Mouse (Mus musculus): ENCODE results near the gene Vax2. TPM values are rescaled to one million over a fixed set of nuclear protein-coding genes. Genes with fewer than 3 reads are reported as not detected.
A peak's percentile ranks its signal among the peaks of the same experiment; 100 is the strongest.

The Vax2 gene
- polyA plus RNA-seq, 1 experiment from 2014 or later: not detected

DNA sequence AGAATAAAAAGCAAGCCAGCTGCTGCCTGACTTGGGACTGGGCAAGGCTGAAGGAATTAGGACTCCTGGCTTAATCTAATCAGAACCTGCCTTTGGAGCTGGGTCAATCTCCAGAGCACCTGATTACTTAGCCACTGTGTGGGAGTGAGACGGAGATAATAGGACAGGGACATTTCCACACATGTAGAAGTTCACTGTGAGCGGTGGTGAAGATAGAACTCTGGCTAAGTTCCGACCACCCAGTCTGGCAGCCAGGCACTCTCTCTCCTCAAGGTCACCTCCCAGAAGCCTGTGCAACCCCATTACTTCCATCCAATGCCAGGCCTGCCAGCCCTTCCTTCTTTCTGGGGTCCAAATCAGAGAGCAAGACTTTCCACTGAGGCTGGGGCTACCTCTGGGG is 55.9 kb downstream of the Vax2 start:
- 60% methylated on average over 3 of the region's 3 CpGs for WGBS (ENCODE audit: insufficient replicate concordance)
- ATAC-seq (ENCODE audit: insufficient read depth): no peak
- Histone ChIP-seq H3K9ac (no peak overlapping the region), H3K27ac (replicated peaks) (no peak overlapping the region), H3K4me1 (replicated peaks) (peaks cover 11% of the 10 kb centered on the region; the same call in 1 of the 2 replicates), H3K27me3 (peaks cover 32% of the 10 kb centered on the region), H3K9me3 (replicated peaks) (no peaks in the 10 kb centered on the region), H3K4me3 (replicated peaks) (no peak overlapping the region), H3K4me2 (no peak overlapping the region), H3K36me3 (replicated peaks) (peaks cover 27% of the 10 kb centered on the region)

DNA sequence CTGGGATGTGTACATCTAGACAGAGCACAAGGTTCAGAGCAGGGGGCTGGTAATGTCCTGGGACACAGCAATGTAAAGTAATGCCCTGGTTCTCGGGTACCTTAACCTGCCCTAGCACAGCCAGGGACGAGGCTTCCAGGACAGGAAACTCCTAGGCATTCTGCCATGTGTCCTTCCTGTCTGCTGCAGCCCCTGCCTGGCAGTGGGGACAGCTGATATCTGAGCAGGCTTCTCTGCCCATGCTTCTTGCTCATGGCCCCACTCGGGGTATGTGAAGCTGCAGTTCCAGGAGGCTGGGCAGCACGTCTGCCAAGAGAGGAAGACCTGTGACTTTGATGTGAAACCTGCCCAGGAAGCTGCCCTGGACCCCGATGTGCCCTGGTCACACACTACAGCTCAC is 57.4 kb downstream of the Vax2 start:
- H3K4me3 ChIP-seq (replicated peaks): no peak overlapping the region
- no peak overlapping the region for H3K27ac ChIP-seq (replicated peaks)
- no peaks in the 10 kb centered on the region for H3K9me3 ChIP-seq (replicated peaks)
- peaks cover 2% of the 10 kb centered on the region; the same call in 1 of the 2 replicates for H3K4me1 ChIP-seq (replicated peaks)
- H3K9ac ChIP-seq: no peak overlapping the region
- H3K36me3 ChIP-seq (replicated peaks): peaks cover 39% of the 10 kb centered on the region
- H3K4me2 ChIP-seq: no peak overlapping the region
- no peak for ATAC-seq (ENCODE audit: insufficient read depth)
- H3K27me3 ChIP-seq: peaks cover 17% of the 10 kb centered on the region
- WGBS (ENCODE audit: insufficient replicate concordance): 59% methylated on average over 5 of the region's 5 CpGs

DNA sequence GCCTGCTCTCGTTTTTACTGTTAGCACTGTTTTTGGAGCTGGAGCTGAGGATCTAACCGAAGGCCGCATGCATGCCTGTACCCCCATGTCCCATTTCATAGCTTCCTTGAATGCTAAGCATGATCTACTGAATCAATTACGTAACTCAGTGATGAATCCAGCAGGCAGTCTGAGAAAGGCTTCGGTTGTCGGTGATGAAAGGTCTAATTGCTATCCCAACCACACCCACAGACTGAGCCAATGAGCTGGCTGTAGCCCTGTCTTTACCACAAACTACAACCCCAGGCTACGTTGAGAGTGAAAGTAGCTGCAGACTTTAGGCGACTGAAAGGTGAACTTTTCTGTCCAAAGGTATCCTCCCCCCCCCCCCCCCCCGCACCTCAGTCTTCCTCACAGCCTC is 63.1 kb downstream of the Vax2 start:
- no peaks in the 10 kb centered on the region for H3K27me3 ChIP-seq
- H3K9ac ChIP-seq: peak overlapping the region; percentile 96
- H3K9me3 ChIP-seq (replicated peaks): no peaks in the 10 kb centered on the region
- ATAC-seq (ENCODE audit: insufficient read depth): no peak
- peaks cover 42% of the 10 kb centered on the region for H3K36me3 ChIP-seq (replicated peaks)
- H3K4me3 ChIP-seq (replicated peaks): peak overlapping the region; percentile 92
- WGBS (ENCODE audit: insufficient replicate concordance): 50% methylated on average over 8 of the region's 9 CpGs
- peaks cover 28% of the 10 kb centered on the region for H3K4me1 ChIP-seq (replicated peaks)
- H3K27ac ChIP-seq (replicated peaks): no peak overlapping the region
- H3K4me2 ChIP-seq: peak overlapping the region; percentile 86

DNA sequence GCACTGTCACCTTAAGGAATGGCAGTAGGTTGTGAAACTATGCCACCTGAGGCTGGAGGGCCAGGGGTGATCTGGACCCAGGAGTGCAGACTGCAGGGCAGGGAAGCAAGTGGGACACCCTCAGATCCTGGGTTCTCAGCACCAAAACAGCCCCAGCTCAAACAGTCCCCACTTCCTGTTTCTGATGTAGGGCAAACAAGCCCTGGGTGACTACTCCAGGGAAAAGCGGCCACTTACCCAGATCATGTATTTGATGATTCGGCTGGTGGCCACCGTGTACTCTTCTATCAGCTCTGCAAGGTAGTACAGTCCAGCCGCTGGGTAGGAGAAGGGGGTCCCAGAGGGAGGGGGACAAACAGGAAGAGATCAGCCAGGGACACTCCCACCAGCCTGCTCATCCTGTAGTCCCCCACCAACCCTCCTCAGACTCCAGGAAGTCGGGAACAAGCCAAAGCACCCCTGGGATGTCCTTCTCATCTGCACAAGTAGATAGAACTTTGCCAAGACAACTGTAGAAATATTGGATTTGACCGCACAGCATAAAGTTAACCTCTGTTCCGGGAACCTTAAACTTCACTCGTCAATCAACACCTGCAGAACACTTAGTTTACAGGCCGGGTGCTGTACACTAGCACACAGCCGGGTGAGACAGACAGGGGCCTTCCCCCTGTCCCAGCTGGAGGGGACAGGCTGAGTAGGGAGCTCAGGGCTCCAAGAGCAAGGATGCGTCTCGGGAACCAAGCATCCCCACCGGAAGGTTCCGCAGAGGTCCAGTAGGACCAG is 63.9 kb downstream of the Vax2 start:
- WGBS (ENCODE audit: insufficient replicate concordance): under 1% methylated on average over 14 of the region's 14 CpGs
- Histone ChIP-seq H3K9ac (peak overlapping the region; percentile 96), H3K4me1 (replicated peaks) (peaks cover 28% of the 10 kb centered on the region), H3K4me2 (peak overlapping the region; percentile 86), H3K36me3 (replicated peaks) (peaks cover 34% of the 10 kb centered on the region), H3K9me3 (replicated peaks) (no peaks in the 10 kb centered on the region), H3K27me3 (no peaks in the 10 kb centered on the region), H3K27ac (replicated peaks) (peak overlapping the region; percentile 92), H3K4me3 (replicated peaks) (peak overlapping the region; percentile 92)
- ATAC-seq (ENCODE audit: insufficient read depth): peak; percentile 38

DNA sequence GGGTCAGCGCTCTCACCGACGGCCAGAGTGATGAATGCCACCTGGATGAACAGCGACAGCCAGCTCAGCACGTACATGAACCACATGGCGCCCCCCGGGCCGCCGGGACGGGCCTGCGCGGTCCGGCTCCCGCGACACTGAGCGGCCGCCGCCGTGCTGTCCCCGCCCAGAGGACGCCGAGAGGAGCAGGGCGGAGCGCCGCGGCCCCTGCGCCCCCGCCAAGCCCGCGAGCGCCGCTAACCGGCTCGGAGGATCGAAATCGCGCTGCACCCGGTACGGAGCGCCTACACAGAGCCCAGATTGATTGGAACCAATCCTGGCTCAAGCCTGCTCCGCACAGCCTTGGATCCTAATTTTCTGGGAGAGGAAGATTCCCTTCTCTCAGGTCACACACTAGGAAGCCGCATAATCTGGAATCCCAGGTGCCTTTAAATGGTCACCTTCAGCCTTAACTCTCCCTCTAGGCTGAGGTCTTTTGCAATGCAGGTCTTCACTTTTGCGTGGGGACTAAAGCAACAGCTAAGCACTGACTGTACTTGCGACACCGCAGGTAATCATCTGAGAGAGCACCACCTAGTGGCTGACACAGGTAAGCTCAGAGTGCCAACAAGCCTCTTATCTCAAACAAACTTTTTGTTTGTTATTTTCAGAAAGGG is 64.7 kb downstream of the Vax2 start, which contains the start of gene Tex261:
Gene Tex261, minus strand, starts transcription at position 176 of the 656 bp plus-strand sequence.
- peak within 1 kb of the TSS; percentile 92 for H3K4me3 ChIP-seq (replicated peaks)
- H3K9ac ChIP-seq: peak within 1 kb of the TSS; percentile 96
- H3K4me2 ChIP-seq: peak within 1 kb of the TSS; percentile 86
- 1% methylated on average over 45 of the region's 45 CpGs for WGBS (ENCODE audit: insufficient replicate concordance)
- peak; percentile 91 for ATAC-seq (ENCODE audit: insufficient read depth)
- H3K27ac ChIP-seq (replicated peaks): peak within 1 kb of the TSS; percentile 92
- H3K36me3 ChIP-seq (replicated peaks): peaks cover 26% of the 10 kb centered on the region
- peaks cover 28% of the 10 kb centered on the region for H3K4me1 ChIP-seq (replicated peaks)
- no peaks in the 10 kb centered on the region for H3K27me3 ChIP-seq
- no peaks in the 10 kb centered on the region for H3K9me3 ChIP-seq (replicated peaks)

DNA sequence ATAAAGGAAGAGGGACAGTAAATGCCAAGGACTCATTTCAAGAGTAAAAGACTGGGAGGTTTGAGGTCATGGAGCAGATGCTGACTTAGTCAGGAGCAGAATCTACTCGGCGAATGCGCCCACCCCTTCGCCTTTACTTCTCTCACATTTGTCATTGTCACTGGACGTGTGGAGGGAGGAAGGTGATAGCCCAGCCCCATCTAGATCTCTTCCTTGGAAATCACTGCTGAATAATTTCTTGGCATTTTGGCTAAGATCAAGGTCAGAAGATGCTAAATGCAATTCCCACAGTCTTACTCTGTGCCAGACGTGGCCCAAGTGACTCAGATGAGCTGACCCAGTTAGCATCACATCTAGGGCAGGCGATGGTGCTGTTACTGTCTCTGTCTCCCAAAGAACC is 67.2 kb downstream of the Vax2 start:
- Histone ChIP-seq H3K9me3 (replicated peaks) (no peaks in the 10 kb centered on the region), H3K4me3 (replicated peaks) (no peak overlapping the region), H3K4me2 (no peak overlapping the region), H3K27me3 (no peaks in the 10 kb centered on the region), H3K4me1 (replicated peaks) (peaks cover 27% of the 10 kb centered on the region), H3K27ac (replicated peaks) (no peak overlapping the region), H3K9ac (no peak overlapping the region), H3K36me3 (replicated peaks) (peaks cover 4% of the 10 kb centered on the region; the same call in 1 of the 2 replicates)
- ATAC-seq (ENCODE audit: insufficient read depth): no peak
- 74% methylated on average over 7 of the region's 7 CpGs for WGBS (ENCODE audit: insufficient replicate concordance)

DNA sequence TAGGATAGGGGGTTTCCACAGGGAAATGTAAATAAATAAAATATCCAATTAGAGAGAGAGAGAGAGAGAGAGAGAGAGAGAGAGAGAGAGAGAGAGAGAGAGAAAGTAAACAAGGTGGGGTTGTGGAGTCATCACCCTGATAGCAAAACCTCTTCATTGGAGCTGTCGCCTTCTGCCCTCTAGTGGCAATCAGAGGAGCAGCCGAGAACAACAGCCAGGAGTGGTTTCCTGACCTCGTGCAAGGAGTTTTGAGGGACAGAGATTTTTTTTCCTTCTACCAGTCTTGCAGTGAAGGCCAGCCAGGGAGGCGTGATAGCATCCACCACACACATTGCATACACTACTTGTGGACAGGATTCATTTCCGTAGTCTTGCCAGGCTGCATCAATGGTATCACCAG is 68.0 kb downstream of the Vax2 start:
- Histone ChIP-seq H3K9me3 (replicated peaks) (no peaks in the 10 kb centered on the region), H3K4me3 (replicated peaks) (no peak overlapping the region), H3K4me2 (no peak overlapping the region), H3K4me1 (replicated peaks) (peaks cover 20% of the 10 kb centered on the region), H3K9ac (no peak overlapping the region), H3K27me3 (no peaks in the 10 kb centered on the region), H3K36me3 (replicated peaks) (no peaks in the 10 kb centered on the region), H3K27ac (replicated peaks) (no peak overlapping the region)
- 5% methylated on average over 5 of the region's 5 CpGs for WGBS (ENCODE audit: insufficient replicate concordance)
- no peak for ATAC-seq (ENCODE audit: insufficient read depth)

DNA sequence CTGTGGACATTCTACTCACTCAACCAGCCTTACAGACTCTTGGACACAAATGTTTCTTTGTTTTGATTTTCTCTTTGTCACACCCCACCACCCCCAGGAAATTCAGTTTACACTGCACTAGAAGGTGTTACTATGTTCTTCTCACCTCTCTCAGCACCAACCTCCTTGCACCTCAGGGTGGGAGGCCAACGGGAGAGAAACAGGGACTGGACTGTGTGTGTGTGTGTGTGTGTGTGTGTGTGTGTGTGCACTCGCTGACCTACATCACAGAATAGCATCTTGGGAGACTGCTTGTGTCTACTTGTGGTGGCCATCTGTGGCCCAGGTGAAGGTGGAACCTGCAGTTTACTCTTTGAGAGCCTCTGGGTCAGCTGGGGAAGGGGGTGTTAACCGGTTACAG is 75.4 kb downstream of the Vax2 start:
- Histone ChIP-seq H3K9me3 (replicated peaks) (no peaks in the 10 kb centered on the region), H3K9ac (no peak overlapping the region), H3K4me2 (no peak overlapping the region), H3K27me3 (no peaks in the 10 kb centered on the region), H3K4me1 (replicated peaks) (peaks cover 6% of the 10 kb centered on the region; the same call in 1 of the 2 replicates), H3K4me3 (replicated peaks) (no peak overlapping the region), H3K36me3 (replicated peaks) (no peaks in the 10 kb centered on the region), H3K27ac (replicated peaks) (no peak overlapping the region)
- 42% methylated on average over 3 of the region's 3 CpGs for WGBS (ENCODE audit: insufficient replicate concordance)
- no peak for ATAC-seq (ENCODE audit: insufficient read depth)

Other genes with a start within 250 kb of the Vax2 start
- 26.4 and 28.4 TPM in 2 replicates for gene Dguok, start 204.3 kb upstream of the Vax2 start, polyA plus RNA-seq (2015; fragmentation: Nextera tagmentation; extraction: Ambion mirVana)
- gene Actg2, start 175.0 kb upstream of the Vax2 start, polyA plus RNA-seq (2015; fragmentation: Nextera tagmentation; extraction: Ambion mirVana): 4.1 and 7.2 TPM in 2 replicates
- 8.9 and 9.6 TPM in 2 replicates for gene Stambp, start 138.5 kb upstream of the Vax2 start, polyA plus RNA-seq (2015; fragmentation: Nextera tagmentation; extraction: Ambion mirVana)
- 10.5 and 17.6 TPM in 2 replicates for gene Clec4f, start 55.1 kb upstream of the Vax2 start, polyA plus RNA-seq (2015; fragmentation: Nextera tagmentation; extraction: Ambion mirVana)
- 0.85 and 0.92 TPM in 2 replicates for gene Cd207, start 33.4 kb upstream of the Vax2 start, polyA plus RNA-seq (2015; fragmentation: Nextera tagmentation; extraction: Ambion mirVana)
- gene Atp6v1b1, start 31.7 kb downstream of the Vax2 start, polyA plus RNA-seq (2015; fragmentation: Nextera tagmentation; extraction: Ambion mirVana): not detected in 2 replicates
- gene Ankrd53, start 51.4 kb downstream of the Vax2 start, polyA plus RNA-seq (2015; fragmentation: Nextera tagmentation; extraction: Ambion mirVana): not detected in 2 replicates
- 42.3 and 44.0 TPM in 2 replicates for gene Tex261, start 64.5 kb downstream of the Vax2 start, polyA plus RNA-seq (2015; fragmentation: Nextera tagmentation; extraction: Ambion mirVana)
- gene Nagk, start 83.7 kb downstream of the Vax2 start, polyA plus RNA-seq (2015; fragmentation: Nextera tagmentation; extraction: Ambion mirVana): 16.6 and 20.1 TPM in 2 replicates
- 3.3 and 3.7 TPM in 2 replicates for gene Paip2b, start 120.5 kb downstream of the Vax2 start, polyA plus RNA-seq (2015; fragmentation: Nextera tagmentation; extraction: Ambion mirVana)
- 14.5 and 16.8 TPM in 2 replicates for gene Zfp638, start 155.8 kb downstream of the Vax2 start, polyA plus RNA-seq (2015; fragmentation: Nextera tagmentation; extraction: Ambion mirVana)

Data from liver, embryonic 15.5 days (tissue).